Mouse (Mus musculus) CD4-positive helper T cell, adult 2 months (primary cell): ENCODE data around the gene Ppp1r35.
A peak's percentile ranks its signal among the peaks of the same experiment; 100 is the strongest.

Experiments
- DNase-seq: peaks from one replicate; pipeline ENCODE4 v3.0.0-alpha.2; 2012; ENCODE audit warnings: low read depth, missing footprints, low spot score

Ppp1r35 gene

GRCm38 (mm10) chr5:137826421-137826820 is 47.8 kb downstream of the Ppp1r35 start:
- DNase-seq, result peak; percentile 6

- DNase-seq, result no peak
Observed at GRCm38 (mm10) chr5:137828694-137829093, 50.0 kb downstream of the Ppp1r35 start.
